Mouse (Mus musculus): ENCODE measurements at regions not wholly inside any gene's neighbourhood (a gene's known extent, or its start where the extent isn't known, plus 50 kb on each side); places are given as distances from the start of the nearest gene placed in this dataset.

GRCm38 (mm10) chr1:21132340-21132739 is 53.3 kb upstream of the Tram2 start:
- no peak for DNase-seq

GRCm38 (mm10) chr1:21146961-21147360 is 67.9 kb upstream of the Tram2 start:
- no peak for DNase-seq

- peak; percentile 13 to 38 for DNase-seq
Observed at GRCm38 (mm10) chr1:21161742-21162141, 56.6 kb upstream of the Tmem14a start.

- DNase-seq, result peak; percentile 47 to 54
Observed at GRCm38 (mm10) chr1:21166287-21166733, 52.1 kb upstream of the Tmem14a start.

GRCm38 (mm10) chr1:21166762-21167161 is 51.6 kb upstream of the Tmem14a start:
- no peak for DNase-seq
